Mouse (Mus musculus): Measurements from ENCODE around the gene Ttc17.

- no peak for TF ChIP-seq CTCF (IDR thresholded peaks at IDR 0.05; ENCODE audit: extremely low read depth, insufficient read depth, insufficient read length, insufficient replicate concordance)
- TF ChIP-seq POLR2A (IDR thresholded peaks at IDR 0.05; ENCODE audit: low read depth, low read length): no peak
Measured at GRCm38 (mm10) chr2:94336336-94336735, 70.2 kb downstream of the Ttc17 start.
